Mouse (Mus musculus) forelimb bud, embryonic 11.5 days (tissue): ENCODE measurements around the gene Rimbp2.
"Not testable (repeated sequence)": the region's sequence is repeated elsewhere in the genome, so short reads cannot be mapped to it uniquely, and the experiment has no call there.

ENCODE experiments used
- DNase-seq: peaks from one replicate; pipeline ENCODE4 v3.0.0-alpha.2; 2012; ENCODE audit warnings: low read depth, low spot score

Rimbp2 gene

GRCm38 (mm10) chr5:128953278-128954070 is at the start of gene Rimbp2:
Rimbp2 (minus strand) TSS chr5:128953486.
- DNase-seq = peak; percentile 55

- DNase-seq = no peak
Measured at GRCm38 (mm10) chr5:129002571-129003011, 49.3 kb upstream of the Rimbp2 start.

GRCm38 (mm10) chr5:129000706-129001468 is 47.6 kb upstream of the Rimbp2 start:
- DNase-seq = no peak

GRCm38 (mm10) chr5:128987141-128987954 is 34.1 kb upstream of the Rimbp2 start:
- no peak for DNase-seq

DNA sequence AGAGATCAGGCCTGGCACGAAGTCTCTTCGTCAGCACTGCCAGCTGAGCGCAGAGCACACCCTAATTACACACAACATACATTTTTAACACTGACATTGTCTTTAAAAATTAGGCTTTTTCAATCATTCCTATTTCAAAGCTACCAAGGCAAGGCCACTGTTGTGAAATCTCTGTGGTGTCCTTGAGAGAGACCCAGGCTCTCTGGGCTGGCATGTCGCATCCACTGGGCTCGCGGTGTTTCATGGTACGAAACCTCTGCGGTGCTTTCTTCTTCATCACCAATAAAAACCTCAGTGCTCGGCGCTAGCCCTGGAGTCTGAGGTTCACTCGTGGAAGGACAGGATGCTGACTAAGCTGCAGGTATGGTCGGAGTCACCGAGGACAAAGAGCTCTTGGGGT is 32.7 kb upstream of the Rimbp2 start:
- DNase-seq = no peak

GRCm38 (mm10) chr5:128984536-128984935 is 31.2 kb upstream of the Rimbp2 start:
- DNase-seq = no peak

DNA sequence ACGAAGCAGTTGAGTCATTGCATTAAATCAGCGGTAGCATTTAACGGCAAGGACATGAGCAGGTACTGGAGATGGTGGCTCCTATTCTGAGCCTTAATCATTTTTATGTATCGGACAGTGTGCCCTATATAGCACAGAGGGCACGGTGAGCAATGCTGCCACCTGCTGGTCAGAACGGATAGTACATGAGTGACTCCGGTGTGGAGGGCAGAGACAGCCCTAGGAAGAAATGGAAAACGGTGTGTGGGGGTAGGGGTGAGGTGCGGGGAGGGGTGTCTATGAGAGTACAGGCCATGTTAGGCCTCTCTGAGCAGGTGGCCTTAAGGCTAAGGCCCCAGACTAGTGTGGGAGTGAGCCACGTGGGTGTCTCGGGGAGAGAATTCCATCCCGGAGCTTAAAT is 28.3 kb upstream of the Rimbp2 start:
- peak; percentile 71 for DNase-seq

DNA sequence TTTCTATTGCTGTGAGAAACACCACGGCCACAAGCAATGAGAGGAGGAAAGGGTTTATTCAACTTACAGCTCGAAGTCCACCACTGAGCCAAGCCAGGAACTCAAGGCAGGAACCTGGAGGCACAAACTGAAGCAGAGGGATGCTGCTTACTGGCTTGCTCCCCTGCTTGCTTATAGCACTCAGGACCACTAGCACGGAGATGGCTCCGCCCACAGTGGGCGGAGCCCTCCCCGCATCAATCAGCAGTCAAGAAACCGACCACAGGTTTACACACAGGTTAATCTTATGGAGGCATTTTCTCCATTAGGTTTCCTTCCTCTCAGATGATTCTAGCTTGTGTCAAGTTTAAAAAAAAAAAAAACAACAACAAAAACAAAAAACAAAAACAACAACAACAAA is 27.6 kb upstream of the Rimbp2 start:
- DNase-seq = no peak

- no peak for DNase-seq
Measured at GRCm38 (mm10) chr5:128978957-128979356, 25.7 kb upstream of the Rimbp2 start.

DNA sequence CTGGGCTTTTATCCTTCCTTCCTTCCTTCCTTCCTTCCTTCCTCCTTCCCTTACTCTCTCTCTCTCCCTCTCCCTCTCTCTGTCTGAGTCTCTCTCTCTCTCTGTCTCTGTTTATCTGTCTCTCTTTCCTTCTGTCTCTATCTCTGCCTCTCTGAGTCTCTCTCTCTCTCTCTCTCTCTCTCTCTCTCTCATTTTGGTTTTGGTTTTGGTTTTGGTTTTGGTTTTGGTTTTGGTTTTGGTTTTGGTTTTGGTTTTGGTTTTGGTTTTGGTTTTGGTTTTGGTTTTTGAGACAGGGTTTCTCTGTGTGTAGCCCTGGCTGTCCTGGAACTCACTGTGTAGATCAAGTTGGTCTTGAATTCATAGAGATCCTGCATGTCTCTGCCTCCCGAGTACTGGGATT is 24.2 kb upstream of the Rimbp2 start:
- not testable (repeated sequence) for DNase-seq

DNA sequence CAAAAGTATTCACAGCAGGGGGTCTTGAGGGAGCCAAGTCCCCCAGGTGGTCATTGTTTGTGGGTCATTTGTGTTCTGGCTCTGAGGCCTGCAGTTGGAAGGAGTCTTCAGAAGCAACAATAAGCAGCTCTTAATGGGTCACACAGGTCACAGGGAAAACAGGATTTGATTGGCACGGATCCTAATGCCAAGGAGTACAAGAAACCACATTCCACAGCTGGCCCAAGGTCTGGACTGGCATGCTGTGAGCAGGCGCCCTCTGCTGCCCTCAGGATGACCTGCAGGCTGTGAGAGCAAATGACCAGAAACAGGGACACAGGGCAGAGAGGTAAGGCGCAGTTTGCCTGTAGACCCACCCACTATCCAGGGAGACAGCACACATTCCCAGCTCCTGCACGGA is 23.0 kb upstream of the Rimbp2 start:
- DNase-seq = peak; percentile 51

DNA sequence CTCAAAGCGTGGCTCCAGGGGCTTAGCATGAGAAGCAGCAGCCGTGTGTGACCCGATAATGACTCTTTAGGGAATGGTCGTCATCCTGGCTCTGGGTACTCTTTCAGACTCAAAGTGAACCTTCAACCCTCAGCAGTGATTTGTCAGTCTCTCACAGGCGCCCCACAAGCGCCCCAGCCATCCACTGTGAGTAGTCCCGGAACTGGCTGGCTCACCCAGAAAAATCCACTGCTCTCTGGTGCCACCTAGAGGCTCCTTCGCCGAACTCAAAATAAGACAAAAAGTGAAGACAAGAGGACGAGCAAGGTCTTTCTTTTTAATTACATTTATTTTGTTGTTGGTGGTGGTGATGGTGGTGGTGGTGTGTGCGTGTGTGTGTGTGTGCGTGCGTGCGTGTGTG is 18.0 kb upstream of the Rimbp2 start:
- DNase-seq = peak; percentile 67

GRCm38 (mm10) chr5:128970878-128971277 is 17.6 kb upstream of the Rimbp2 start:
- no peak for DNase-seq

GRCm38 (mm10) chr5:128964353-128964752 is 11.1 kb upstream of the Rimbp2 start:
- no peak for DNase-seq

DNA sequence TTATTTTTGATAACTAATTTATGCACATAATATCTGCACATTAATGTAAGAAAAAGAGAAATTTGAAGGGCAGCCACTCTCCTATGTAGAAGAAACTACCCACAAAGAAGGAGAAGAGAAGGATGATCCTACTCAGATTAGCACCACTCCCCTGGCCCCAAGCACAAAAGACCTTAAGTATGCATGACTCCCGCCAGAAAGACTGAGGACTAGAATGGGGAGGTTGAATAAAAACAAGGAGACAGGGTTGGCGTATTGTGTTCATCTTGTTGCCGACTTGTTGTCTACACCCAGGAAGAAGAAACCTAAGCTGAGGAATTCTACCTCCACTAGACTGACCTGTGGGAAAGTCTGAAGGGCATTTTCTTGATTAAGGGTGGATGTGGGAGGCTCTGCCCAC is 5.6 kb upstream of the Rimbp2 start:
- DNase-seq = no peak

GRCm38 (mm10) chr5:128954371-128954770 is 1.1 kb upstream of the Rimbp2 start:
- DNase-seq = not testable (repeated sequence)

DNA sequence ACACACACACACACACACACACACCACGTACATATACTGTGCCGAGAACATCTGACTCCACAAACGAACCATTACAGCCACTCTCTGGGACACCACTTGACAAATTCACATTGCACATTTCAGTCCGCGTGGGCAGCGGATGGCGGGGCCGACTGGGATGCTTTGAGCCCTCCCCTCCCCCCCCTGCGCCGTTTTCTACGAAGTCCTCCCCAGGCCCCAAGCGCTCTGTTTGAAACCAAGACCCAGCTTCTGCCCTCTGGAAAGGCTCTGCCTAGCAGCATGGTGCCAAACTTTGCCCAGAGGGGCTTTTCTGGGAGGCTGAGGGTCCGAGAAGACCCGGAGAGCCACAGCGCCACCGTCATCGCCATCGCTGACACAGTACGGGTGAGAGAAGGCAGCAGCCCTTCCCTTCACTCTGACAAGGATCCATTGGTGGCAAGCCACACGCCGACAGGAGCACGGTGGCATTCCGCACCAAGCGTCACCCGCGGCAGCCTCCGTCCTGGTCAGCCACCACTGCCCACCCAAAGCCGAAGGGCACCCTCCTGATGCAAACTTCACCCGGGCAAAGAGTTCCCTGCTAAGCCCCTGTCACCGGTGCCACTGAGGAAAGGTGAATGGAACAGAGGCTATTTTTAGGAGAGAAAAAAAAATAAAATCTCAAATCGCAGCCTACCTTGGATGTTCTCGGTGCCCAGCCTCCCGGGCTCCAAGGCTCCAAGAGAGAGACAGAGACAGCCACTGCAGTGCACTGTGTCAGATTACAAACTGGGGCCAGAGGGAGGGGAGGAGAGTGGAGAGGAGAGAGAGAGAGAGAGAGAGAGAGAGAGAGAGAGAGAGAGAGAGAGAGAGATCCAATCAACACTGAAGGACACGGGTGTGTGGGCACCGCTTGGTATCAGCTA is 743 bp downstream of the Rimbp2 start:
- no peak for DNase-seq

- no peak for DNase-seq
Measured at GRCm38 (mm10) chr5:128951472-128951871, 1.8 kb downstream of the Rimbp2 start.

DNA sequence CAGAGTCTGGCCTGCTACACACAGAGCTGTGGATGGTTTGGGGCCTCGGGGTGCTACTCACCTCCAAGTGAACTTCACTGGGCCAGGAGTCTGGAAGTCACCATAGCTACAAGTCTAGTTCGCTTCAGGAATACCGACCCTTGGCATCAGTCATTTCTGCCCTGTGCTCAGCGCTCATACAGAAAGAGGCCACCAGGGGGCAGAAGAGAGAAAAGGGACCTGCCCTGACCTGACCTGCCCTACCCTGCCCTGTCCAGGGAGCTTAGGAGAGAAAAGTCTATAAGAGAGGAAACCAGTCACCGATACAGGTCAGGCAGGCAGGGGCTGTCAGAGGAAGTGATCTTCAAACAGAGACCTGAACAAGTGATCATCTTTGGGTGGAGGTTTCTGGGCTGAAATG is 6.2 kb downstream of the Rimbp2 start:
- no peak for DNase-seq

- no peak for DNase-seq
Measured at GRCm38 (mm10) chr5:128940436-128940835, 12.8 kb downstream of the Rimbp2 start.

GRCm38 (mm10) chr5:128935359-128935899 is 17.9 kb downstream of the Rimbp2 start:
- no peak for DNase-seq
